Mouse (Mus musculus) gastrocnemius, postnatal 25 days (tissue): ENCODE data around the gene Macrod2. TPM values are rescaled to one million over a fixed set of nuclear protein-coding genes. Genes with fewer than 3 reads are reported as not detected.

Source experiments
- DNase-seq: peaks from one replicate; pipeline ENCODE4 v3.0.0; 2022
- total RNA-seq, 2 experiments: library from RNA; stranded (reverse); gene quantifications; 1 replicate in 1 of 2; 2 replicates in 1 of 2; pipeline ENCODE4 v1.2.3; 2021

Macrod2 gene
- total RNA-seq, 2 experiments from 2014 or later: 12.7 to 17.0 TPM

- DNase-seq: no peak
These were observed 816.2 kb downstream of the Macrod2 start for GRCm38 (mm10) chr2:141211346-141211745.

- no peak for DNase-seq
These were observed 817.2 kb downstream of the Macrod2 start for GRCm38 (mm10) chr2:141212291-141212690.

GRCm38 (mm10) chr2:141217490-141217889 is 822.4 kb downstream of the Macrod2 start:
- no peak for DNase-seq

- DNase-seq: no peak
These were observed 822.8 kb downstream of the Macrod2 start for GRCm38 (mm10) chr2:141217925-141218324.

- DNase-seq: no peak
These were observed 833.7 kb downstream of the Macrod2 start for GRCm38 (mm10) chr2:141228809-141229208.

- no peak for DNase-seq
These were observed 834.7 kb downstream of the Macrod2 start for GRCm38 (mm10) chr2:141229820-141230219.

- no peak for DNase-seq
These were observed 836.0 kb downstream of the Macrod2 start for GRCm38 (mm10) chr2:141231011-141231668.

- DNase-seq: no peak
These were observed 839.2 kb downstream of the Macrod2 start for GRCm38 (mm10) chr2:141234306-141234705.

GRCm38 (mm10) chr2:141234724-141235453 is 839.8 kb downstream of the Macrod2 start:
- no peak for DNase-seq

- DNase-seq: no peak
These were observed 852.6 kb downstream of the Macrod2 start for GRCm38 (mm10) chr2:141247680-141248079.

- DNase-seq: no peak
These were observed 869.5 kb downstream of the Macrod2 start for GRCm38 (mm10) chr2:141264582-141264981.

GRCm38 (mm10) chr2:141266591-141266990 is 871.5 kb downstream of the Macrod2 start:
- DNase-seq: no peak

- DNase-seq: no peak
These were observed 876.4 kb downstream of the Macrod2 start for GRCm38 (mm10) chr2:141271541-141271940.

- DNase-seq: no peak
These were observed 877.9 kb downstream of the Macrod2 start for GRCm38 (mm10) chr2:141272966-141273365.

GRCm38 (mm10) chr2:141274262-141274661 is 879.2 kb downstream of the Macrod2 start:
- no peak for DNase-seq

- DNase-seq: peak; percentile 11
These were observed 884.1 kb downstream of the Macrod2 start for GRCm38 (mm10) chr2:141279130-141279698.

- no peak for DNase-seq
These were observed 885.7 kb downstream of the Macrod2 start for GRCm38 (mm10) chr2:141280817-141281216.

- no peak for DNase-seq
These were observed 891.1 kb downstream of the Macrod2 start for GRCm38 (mm10) chr2:141286110-141286747.

- DNase-seq: no peak
These were observed 893.4 kb downstream of the Macrod2 start for GRCm38 (mm10) chr2:141288494-141288893.

- DNase-seq: no peak
These were observed 894.1 kb downstream of the Macrod2 start for GRCm38 (mm10) chr2:141289059-141289713.

GRCm38 (mm10) chr2:141292847-141293246 is 897.7 kb downstream of the Macrod2 start:
- DNase-seq: no peak

- no peak for DNase-seq
These were observed 904.1 kb downstream of the Macrod2 start for GRCm38 (mm10) chr2:141299168-141299567.
